Mouse (Mus musculus): Measurements from ENCODE around the gene Ptpre.
A peak's percentile ranks its signal among the peaks of the same experiment; 100 is the strongest.

Ptpre gene

DNA sequence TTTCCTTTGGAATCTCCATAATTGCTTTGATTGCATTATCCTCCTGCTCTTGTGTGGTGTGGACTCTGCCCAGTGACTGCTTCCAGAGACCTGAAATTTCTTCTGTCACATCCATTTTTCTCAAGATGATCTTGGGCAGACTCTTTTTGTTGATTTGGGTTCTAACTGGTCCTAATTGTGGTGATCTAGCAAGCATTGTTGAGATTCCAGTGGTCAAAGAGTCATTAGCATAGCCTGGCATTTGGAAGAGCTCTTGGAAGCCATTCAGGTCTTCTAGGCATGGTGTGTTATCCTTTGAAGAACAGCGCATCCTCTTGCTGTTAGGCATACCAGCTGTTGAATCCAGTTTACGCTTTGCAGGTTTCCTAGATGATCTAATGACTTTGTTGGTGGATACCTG lies 161.1 kb downstream of the Ptpre start:
- no peak for DNase-seq

DNA sequence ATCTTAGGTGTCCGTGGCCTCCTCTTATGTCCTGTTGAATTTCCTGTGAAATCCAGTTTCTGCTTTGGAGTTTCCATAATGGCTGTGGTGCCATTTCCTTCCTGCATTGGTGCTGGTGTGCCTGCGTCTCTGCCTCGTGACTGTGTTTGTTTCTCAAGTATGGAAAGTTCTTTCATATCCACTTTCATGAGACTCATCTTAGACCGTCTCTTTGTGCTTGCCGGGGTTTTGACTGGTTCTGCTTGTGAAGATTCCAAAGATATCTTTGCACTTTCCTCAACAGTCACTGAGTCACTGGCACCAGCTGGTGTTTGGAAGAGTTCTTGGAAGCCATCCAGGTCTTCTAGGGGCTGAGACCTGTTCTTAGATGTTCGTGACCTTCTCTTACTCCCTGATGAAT lies 162.1 kb downstream of the Ptpre start:
- DNase-seq = peak; percentile 37

DNA sequence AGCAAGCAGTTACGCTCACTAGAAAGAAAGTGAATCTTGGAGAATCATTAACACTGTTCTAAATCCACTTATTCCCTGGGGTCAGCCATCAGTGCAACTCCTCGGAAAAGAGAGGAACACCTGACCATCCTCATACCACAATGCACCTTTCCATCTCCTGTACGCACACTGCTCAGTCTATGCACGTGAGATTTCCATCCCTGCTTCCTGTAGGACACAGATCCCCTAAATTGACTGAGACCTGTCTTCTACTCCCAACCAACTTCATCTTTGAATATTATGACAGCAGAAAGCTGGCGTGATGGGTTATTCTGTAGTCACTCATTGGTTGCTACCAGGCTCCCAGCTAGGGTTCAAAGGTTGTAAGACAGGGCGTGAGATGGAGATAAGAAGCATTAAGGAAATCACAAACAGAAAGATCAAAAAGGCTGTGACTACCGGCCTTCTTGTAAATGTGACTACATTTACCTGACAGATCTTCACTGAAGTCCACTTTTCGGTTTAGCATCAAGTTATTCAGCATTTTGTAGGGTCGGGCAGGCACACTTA lies 166.4 kb downstream of the Ptpre start:
- DNase-seq = no peak

DNA sequence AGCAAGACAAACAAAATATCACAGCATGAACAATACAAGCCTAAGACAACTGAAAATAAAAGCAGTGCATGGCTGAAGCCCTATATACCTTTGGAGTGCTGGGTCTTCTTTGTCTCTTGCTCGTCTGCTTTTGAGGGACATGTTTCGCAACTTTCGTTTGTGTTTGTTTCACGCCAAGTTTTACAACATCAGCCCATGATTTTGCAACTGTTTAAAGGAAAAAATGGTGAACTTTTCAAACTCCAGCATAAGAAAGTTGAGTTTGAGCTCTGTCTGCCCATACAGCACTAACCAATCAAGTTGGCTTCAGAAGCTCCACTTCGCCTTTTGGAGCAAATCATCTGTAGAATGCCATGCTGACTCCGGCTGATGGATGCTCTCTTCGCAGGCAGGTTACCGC lies 167.0 kb downstream of the Ptpre start:
- no peak for DNase-seq

DNA sequence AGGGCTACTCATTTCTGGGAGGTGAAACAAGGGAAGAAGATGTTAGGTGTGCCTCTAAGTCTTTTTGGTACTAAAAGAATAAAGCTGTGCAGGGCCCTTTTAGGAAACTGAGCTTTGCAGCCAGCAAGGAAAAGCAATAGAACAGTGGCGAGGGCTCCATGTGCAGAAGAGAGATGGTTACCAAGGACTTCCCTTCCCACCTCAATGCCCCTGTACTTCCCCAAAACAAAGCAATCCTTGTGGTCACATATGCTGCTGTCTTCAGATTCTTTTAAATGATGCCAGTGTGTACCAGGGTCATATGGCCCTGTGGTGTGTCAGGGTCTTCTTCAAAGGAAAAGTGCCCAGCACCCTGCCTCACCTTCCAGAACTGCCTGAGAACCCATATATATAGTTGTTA lies 167.8 kb downstream of the Ptpre start:
- DNase-seq = no peak

DNA sequence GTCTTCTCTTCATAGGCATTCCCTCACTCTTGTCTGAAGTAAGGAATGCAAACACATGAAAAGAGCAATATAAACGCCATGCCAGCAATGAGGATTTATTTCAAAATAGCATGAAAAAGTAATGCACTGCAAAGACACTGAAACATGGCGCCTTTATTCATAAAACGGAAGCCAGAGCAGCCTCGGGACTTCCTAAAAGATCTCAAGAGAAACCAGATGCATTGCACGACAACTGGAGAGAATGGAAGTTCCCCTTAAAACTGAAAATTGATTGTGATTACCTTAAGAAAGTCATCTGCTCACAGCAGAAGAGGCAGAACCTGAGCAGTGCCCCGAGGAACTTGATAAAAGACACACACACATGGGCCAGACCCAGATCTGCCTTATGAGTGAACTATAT lies 168.5 kb downstream of the Ptpre start:
- DNase-seq = no peak

DNA sequence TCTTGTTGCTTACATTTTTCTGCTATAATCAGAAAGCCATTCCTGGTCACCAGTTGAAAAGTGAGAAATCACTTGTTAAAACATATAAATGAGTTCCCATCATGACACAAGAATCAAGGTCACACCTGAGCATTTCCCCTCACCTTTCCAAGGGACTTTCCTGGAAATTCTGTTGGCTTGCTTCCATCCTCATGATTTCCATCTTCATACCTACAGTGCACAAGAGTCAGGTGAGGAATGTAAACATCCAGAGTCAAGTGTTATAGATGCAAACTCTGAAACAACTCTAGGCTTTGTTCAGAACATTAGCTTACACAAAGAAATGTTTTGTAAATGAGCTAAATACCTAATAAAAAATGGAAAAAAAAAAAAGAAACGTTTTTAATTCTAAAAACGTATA lies 173.4 kb downstream of the Ptpre start:
- no peak for DNase-seq

DNA sequence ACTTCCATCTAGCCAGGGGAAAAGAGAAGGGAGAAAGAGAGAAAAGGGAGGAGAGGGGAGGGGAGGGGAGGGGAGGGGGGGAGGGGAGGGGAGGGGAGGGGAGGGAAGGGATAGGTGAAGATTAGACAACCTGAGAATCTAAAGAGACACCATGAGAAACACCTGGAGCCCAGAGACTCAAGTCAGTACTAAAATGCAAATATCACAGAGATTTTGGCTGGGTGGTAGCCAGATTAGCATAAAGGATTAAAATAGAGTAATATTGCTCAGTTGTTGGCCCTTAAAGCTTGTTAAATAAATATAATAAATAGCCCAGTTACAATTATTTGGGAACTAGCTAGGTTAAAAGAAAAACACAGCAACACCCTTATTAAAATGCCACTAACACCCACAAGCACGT lies 175.3 kb downstream of the Ptpre start:
- DNase-seq = no peak

DNA sequence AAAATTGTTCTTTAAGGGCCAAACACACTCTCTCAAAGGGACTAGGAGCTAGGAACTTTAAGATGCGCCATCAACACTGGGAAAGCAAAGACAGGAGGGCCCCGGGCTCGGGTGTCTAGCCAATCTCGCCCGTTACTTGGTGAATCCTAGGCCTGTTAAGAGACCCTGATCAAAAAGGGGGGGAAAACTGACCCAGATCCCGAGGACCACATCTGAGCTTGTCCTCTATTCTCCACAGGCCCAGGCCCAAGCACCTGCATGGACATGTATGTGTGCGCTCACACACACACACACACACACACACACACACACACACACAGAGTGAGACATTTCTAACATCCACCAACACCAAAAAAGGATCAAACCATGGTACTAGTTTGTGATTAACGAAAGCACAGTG lies 176.0 kb downstream of the Ptpre start:
- DNase-seq = no peak

DNA sequence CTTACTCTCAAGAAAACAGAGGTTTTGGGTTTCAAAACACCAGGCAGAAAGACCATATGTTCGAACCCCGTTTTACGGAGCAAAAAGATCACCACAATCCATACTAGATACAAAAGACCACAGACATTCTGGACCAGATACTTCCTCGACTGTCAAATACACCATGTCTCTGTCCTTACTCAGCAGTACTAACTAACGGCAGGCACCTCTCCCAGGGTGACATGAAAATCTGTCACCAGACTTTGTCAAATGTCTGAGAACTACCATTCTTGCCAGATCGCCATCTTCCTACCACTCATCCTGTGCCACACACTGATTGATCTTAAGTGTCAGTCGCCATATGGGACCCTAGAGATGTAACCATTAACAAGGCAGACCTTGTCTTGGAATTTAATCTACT lies 177.9 kb downstream of the Ptpre start:
- no peak for DNase-seq

DNA sequence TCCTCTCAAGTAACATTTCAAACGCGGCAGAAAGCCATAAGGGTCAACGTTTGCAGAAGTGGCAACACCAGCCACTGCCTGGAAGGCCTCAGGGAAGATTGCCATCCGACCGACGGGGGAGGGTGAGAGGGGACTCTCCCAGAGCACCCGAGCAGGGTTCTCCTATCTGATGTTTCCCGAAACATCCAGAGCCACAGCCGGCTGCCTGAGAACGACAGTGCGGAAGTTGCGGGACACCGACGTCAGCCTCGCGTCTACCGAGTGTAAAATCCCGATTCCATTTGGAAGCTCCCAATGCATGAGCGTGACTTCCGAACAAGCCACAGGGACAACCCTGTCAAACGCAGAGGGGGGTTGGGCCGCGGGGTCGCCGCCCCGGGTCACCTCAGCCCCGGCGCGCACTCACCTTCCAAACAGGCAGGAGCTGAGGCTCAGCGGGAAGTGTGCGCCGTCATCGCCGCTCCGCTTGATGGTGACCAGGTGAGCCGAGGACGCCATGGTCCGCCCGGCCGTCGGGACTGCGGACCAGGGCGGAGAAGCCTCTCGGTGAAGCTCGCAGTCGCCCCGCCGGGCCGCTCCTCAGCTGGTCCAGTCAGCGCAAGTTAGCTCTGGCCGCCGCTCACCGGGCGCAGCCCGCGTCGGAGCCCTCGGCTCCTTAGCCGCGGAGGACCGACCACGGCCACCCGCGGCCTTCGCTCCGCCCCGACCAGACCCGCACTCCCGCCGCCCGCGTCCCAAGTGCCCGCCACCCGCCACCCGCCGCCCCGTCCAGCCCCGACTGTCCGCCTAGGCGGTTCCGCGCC lies 178.6 kb downstream of the Ptpre start, which contains the start of gene Mki67:
Gene Mki67 (minus strand): TSS at position 720 of the 803 bp plus-strand sequence.
- peak; percentile 45 for DNase-seq

DNA sequence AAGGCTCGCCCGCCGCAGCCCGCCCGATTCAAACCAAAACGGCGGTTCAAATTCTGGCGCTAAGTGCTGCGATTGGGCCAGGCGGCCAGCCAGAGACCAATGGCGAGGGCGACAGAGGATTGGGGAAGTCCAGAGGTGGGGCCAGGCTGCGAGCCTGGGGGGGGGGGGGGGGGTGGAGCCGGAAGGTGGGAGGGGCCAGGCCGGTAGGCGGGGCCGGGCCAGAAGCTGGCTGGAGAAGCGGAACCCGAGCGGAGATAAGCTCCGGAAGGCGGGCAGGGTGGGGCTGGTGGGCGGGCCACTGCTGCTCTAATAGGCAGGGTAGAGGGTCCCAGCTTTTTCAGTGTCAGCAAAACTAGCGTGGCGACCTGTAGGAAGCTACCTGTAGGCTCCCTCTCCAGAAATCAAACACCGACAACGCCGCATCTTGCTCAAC lies 179.2 kb downstream of the Ptpre start:
- peak; percentile 95 for DNase-seq

DNA sequence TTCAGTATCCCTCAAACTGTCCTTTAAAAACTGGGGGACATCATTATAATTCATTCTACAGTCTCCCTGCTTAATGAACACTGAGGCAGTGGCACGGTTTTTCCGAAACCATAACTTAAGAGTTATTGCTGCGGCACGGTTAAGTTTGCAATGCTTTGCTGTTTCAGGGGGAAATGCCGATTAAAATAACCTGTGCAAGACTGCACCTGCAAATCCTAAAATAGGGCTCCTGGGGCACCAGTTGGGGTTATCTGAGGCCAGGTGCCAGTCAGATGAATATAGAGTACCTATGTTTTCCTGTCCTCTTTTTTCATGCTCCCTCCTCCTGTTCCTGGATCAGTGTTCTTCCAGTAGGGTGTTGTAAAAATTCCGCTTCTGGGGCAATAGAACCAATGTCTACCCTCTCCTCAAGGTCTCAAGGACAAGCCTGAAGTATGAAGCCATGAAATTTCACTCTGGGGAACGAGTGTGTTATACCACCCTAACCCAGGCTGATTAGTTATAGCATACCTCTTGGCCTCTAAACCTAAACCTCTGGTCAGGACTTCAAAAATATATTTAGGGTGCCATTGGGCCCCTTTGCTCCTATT lies 179.8 kb downstream of the Ptpre start:
- peak; percentile 1 for DNase-seq

DNA sequence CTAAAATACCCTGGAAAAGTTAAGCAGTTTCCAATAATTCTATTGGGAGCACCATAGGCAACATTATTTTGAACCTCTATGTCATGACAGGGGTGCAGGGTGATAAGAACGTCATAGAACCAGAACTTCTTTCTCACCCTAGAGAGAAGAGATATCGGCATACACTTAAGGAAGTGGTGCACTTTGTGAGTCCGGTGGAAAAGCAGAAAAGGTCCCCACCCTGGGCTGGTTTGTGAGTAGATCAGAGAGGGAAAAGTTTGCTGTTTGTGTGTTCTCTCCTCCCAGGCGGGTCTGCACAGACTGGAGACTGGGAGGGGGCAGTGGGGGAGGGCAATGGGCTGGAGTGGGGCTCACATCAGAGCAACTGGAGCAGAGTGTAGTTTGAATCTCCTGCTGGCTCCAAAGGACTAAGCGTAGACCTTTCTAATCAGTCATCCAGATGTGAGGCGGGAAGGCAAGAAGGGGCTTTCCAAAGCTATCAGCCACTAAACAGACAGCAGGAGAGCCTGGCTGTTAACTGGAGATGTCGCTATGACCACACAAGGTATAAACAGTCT lies 184.2 kb downstream of the Ptpre start:
- DNase-seq = no peak

DNA sequence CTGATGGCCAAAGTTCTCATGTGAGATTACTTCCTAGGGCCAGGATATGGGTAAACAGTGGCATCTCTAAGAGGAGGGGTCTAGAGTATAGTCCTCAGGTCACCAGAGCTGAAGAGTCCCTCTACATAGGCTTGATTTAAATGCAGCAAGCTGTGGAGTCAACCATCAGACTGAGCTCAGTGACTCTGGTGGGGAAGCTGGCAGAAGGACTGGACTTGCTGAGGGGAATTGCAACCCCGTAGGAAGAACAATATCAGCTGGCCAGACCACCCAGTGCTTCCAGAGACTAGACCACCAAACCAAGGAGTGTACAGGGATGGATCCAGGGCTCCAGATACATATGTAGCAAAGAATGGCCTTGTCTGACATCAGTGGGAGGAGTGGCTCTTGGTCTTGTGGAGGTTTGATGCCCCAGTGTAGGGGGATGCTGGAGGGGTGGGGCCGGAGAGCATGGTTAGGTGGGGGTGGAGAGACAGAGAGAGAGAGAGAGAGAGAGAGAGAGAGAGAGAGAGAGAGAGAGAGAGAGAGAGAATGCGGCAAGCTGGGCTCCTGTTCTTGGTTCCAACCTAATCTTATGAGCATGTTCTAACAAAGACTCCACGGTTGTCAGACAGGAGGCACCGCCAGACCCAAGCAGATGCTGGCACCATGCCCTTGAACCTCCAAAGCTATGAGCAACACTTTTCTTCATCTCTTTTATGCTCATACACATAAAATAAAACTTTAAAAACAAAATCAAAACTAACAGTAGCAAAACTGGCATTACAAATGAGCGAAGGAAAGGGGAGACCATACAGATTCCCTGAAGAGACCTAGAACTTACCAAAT lies 184.9 kb downstream of the Ptpre start:
- no peak for DNase-seq

DNA sequence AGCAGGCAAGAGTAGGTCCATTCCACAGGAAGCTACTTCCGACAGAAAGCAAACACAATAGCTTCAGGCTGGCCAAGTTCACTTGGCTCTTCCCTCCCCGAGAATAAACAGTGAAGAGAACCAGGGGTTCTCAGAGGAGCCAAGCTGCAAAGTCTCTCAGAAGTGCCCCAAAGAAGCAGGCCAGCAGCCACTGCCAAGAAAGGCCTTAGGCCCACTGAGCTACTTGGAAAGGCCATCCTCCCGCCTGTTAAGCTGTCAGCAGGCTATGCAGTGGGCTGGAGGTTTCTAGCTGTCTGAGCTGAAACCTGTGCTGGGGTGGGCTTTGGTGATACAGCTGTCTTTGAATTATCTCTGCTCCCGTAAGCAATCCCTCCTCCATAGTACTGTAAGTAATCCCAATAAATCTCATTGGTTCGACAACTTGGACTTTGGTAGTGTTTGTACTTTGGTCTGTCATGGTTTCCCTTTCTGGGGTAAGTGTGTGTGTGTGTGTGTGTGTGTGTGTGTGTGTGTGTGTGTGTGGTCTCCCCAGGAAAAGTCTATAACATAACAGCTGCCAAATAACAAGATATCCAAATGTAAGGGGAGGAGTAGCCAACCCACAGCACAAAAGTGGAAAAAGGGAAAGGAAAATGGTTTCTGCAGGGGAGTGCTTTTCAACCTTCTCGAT lies 186.5 kb downstream of the Ptpre start:
- peak; percentile 56 for DNase-seq

DNA sequence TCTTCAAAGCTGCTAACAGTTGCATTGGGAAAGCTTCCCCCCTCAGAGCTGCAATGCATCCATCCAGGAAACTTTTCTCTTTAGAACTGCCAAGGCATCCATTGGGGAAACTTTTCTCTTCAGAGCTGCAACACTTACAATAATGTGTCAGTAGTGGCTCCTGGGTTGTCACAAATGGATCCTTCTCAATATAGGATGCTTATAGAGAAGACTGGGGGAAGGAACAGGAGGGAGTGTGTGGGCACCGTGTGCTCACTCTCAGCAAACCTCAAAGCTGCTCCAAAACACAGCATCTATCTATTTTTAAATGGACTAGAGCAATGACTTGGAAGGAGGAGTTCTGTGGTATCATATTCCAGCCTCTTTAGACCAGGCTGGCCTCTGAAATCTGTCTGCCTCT lies 189.4 kb downstream of the Ptpre start:
- DNase-seq = no peak

DNA sequence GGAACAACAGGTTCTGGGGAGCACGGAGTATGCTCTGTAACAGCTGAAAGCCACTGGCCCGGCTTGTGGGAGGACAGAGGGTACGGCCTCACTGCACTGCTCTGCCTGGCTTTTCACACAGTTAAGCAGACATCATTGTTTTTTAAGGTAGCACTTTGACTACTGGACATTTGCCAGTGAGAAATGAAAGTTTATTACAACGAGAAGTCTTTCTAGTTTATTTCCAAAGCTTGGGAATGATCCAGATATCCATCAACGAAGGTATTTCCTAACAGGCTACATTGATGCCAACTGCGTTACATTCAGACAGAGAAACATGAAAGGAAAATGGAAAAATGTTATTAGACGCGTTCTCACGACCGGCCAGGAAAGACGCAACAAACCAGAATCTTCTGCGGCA lies 190.8 kb downstream of the Ptpre start:
- DNase-seq = no peak

DNA sequence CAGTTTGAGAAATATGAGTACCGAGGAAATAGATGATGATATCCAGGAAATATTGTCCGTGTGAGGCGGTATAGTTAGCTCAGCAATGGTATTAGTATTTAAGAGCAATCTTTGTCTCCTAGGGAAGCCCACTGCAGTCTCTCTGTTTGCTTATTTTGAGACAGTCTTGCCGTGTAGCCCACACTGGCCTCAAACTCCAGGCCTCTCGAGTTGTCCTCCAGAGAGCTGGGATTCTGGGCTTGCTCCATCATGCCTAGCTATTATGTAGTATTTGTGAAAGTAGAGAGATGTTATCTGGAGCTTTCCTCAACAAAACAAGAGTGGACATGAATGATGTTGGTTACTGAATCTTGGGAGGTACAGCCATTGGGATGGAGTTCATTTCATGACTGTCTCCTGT lies 197.1 kb downstream of the Ptpre start:
- no peak for DNase-seq

DNA sequence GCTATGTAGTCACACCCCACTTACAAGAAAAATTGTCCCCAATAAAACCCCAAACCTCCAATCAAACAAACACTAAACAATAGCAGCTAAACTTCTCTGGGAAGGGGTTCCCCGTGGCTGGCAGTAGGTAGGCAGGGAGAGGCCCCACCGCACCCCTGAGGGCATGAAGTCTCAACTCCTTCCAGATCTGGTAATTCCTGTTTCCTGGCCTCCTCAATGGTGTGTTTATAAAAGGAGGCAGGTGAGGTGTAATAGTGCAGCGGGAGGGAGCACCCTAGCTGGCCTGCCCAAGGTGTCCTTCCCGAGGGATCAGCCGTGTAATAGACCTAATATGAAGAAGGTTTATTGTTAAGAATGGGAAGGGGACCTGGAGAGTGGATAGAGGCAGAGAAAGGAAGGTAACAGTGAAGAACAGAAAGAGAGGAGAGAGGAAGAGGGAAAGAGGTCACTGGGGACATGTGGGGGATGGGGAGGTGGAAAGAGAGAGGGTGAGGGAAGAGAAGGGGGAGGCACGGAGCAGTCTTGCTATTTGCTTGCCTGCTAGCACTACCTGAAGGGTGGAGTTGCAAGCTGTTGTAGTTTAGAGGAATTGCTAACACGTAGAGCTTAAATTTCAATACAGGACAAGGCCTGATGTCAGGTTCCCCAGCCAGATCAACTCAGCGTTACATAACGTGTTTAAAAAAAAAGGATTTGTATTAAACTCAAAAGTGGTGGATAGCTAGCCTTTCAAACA lies 197.8 kb downstream of the Ptpre start:
- peak; percentile 14 for DNase-seq
